Mouse (Mus musculus) MEL (cell line): ENCODE results near the gene Cxcr6.

Experiments
- BHLHE40 ChIP-seq: IDR thresholded peaks from 2 replicates; pipeline ENCODE4 v1.6.1; 2012; ENCODE audit warnings: low read depth, mild to moderate bottlenecking, inconsistent platforms, low read length, improper control_type of control experiment, borderline replicate concordance
- CTCF ChIP-seq, 3 experiments: IDR thresholded peaks in 2 of 3; conservative IDR thresholded peaks in 1 of 3; 2 replicates each; pipeline ENCODE4 v1.5.1; 2011 to 2012; ENCODE audit warnings: low read length in 3 of 3, low read depth in 2 of 3, mild to moderate bottlenecking in 2 of 3, improper control_type of control experiment in 1 of 3, inconsistent platforms in 1 of 3, mixed read lengths in 1 of 3, moderate library complexity in 1 of 3; ENCODE audit not compliant: control insufficient read depth in 1 of 3, insufficient read depth in 1 of 3, poor library complexity in 1 of 3, severe bottlenecking in 1 of 3
- E2F4 ChIP-seq: IDR thresholded peaks from 2 replicates; pipeline ENCODE4 v1.6.1; 2011; ENCODE audit warnings: low read depth, low read length, improper control_type of control experiment, borderline replicate concordance
- GATA1 ChIP-seq: IDR thresholded peaks from 2 replicates; pipeline ENCODE4 v1.6.1; 2011; ENCODE audit warnings: low read depth, low read length, improper control_type of control experiment
- MAX ChIP-seq: IDR thresholded peaks from 2 replicates; pipeline ENCODE4 v1.6.1; 2011; ENCODE audit warnings: low read length, improper control_type of control experiment
- NELFE ChIP-seq: IDR thresholded peaks from 2 replicates; pipeline ENCODE4 v1.6.1; 2011; ENCODE audit warnings: low read depth, low read length, improper control_type of control experiment
- POLR2A ChIP-seq, 2 experiments: IDR thresholded peaks; 2 replicates each; pipeline ENCODE4 v1.6.1; 2011 to 2012; ENCODE audit warnings: low read length in 2 of 2, mild to moderate bottlenecking in 2 of 2, control low read depth in 1 of 2, improper control_type of control experiment in 1 of 2, low read depth in 1 of 2, moderate library complexity in 1 of 2; ENCODE audit not compliant: control insufficient read depth in 1 of 2, insufficient read depth in 1 of 2, poor library complexity in 1 of 2
- RAD21 ChIP-seq: IDR thresholded peaks from 2 replicates; pipeline ENCODE4 v1.6.1; 2011; ENCODE audit warnings: mild to moderate bottlenecking, low read depth, low read length, improper control_type of control experiment
- USF1 ChIP-seq: IDR thresholded peaks from 2 replicates; pipeline ENCODE4 v1.6.1; 2014; ENCODE audit warnings: low read depth, mild to moderate bottlenecking, inconsistent platforms, low read length, improper control_type of control experiment, moderate library complexity
- ZC3H11A ChIP-seq: IDR thresholded peaks from 2 replicates; pipeline ENCODE4 v1.6.1; 2012; ENCODE audit warnings: low read depth, mild to moderate bottlenecking, inconsistent platforms, low read length, improper control_type of control experiment
- ZKSCAN1 ChIP-seq: IDR thresholded peaks from 2 replicates; pipeline ENCODE4 v1.6.1; 2012; ENCODE audit warnings: low read depth, mild to moderate bottlenecking, inconsistent platforms, low read length, improper control_type of control experiment, moderate library complexity
- ZMIZ1 ChIP-seq: IDR thresholded peaks from 2 replicates; pipeline ENCODE4 v1.6.1; 2012; ENCODE audit warnings: low read depth, mild to moderate bottlenecking, inconsistent platforms, low read length, improper control_type of control experiment, moderate library complexity

- TF ChIP-seq CTCF (IDR thresholded peaks at IDR 0.05 in 2 of 3, conservative IDR thresholded peaks at IDR 0.05 in 1 of 3; ENCODE audit: control insufficient read depth in 1 of 3, insufficient read depth in 1 of 3, low read depth in 2 of 3, low read length in 3 of 3, poor library complexity in 1 of 3, severe bottlenecking in 1 of 3) (no peak), ZMIZ1 (no peak), NELFE (no peak), E2F4 (no peak), POLR2A (IDR thresholded peaks at IDR 0.05; ENCODE audit: control insufficient read depth in 1 of 2, insufficient read depth in 1 of 2, low read depth in 1 of 2, low read length in 2 of 2, poor library complexity in 1 of 2) (no peak), ZC3H11A (no peak), RAD21 (no peak), MAX (no peak), GATA1 (no peak), USF1 (no peak), BHLHE40 (no peak), ZKSCAN1 (no peak)
These were observed 48.1 kb upstream of the Cxcr6 start for GRCm38 (mm10) chr9:123758156-123758555.
